Mouse (Mus musculus) liver, adult 2 months (tissue): ENCODE measurements around the gene Prkd2. TPM values are rescaled to one million over a fixed set of nuclear protein-coding genes. Genes with fewer than 3 reads are reported as not detected.

ENCODE experiments used
- DNase-seq: peaks from one replicate; pipeline ENCODE4 v3.0.0-alpha.2; 2011; ENCODE audit warnings: low read depth, low spot score; ENCODE audit errors: extremely low read depth
- H3K27ac ChIP-seq: fragments of 200-500 bp; replicated peaks from 2 replicates; pipeline ENCODE4 v1.5.1; 2012; ENCODE audit warnings: low read depth, mild to moderate bottlenecking, control low read depth, inconsistent platforms, low read length; ENCODE audit not compliant: insufficient read depth
- H3K27me3 ChIP-seq: fragments of 200-500 bp; 2 replicates; pipeline ENCODE4 v1.6.1; 2012; ENCODE audit warnings: mild to moderate bottlenecking, moderate library complexity, low read length, inconsistent platforms; ENCODE audit not compliant: control insufficient read depth, insufficient read depth
- H3K36me3 ChIP-seq: fragments of 200-500 bp; 2 replicates; pipeline ENCODE4 v1.6.1; 2012; ENCODE audit warnings: low read length, inconsistent platforms; ENCODE audit not compliant: control insufficient read depth, insufficient read depth
- H3K4me1 ChIP-seq: fragments of 200-500 bp; 2 replicates; pipeline ENCODE4 v1.6.1; 2011; ENCODE audit warnings: low read length; ENCODE audit not compliant: control insufficient read depth, insufficient read depth
- H3K4me3 ChIP-seq: fragments of 200-500 bp; 2 replicates; pipeline ENCODE4 v1.5.1; 2011; ENCODE audit warnings: low read depth, mild to moderate bottlenecking, control low read depth, low read length, moderate library complexity; ENCODE audit not compliant: insufficient read depth
- H3K79me2 ChIP-seq: fragments of 200-500 bp; 2 replicates; pipeline ENCODE4 v1.6.1; 2012; ENCODE audit warnings: inconsistent platforms, mild to moderate bottlenecking, low read length, moderate library complexity; ENCODE audit not compliant: control insufficient read depth, insufficient read depth
- H3K9ac ChIP-seq: fragments of 200-500 bp; 2 replicates; pipeline ENCODE4 v1.6.1; 2012; ENCODE audit warnings: low read depth, mild to moderate bottlenecking, control low read depth, inconsistent platforms, low read length
- CTCF ChIP-seq: fragments of 200-500 bp; IDR thresholded peaks from 2 replicates; pipeline ENCODE4 v1.5.1; 2011; ENCODE audit warnings: low read depth, low read length, control low read depth
- POLR2A ChIP-seq: fragments of 200-500 bp; IDR thresholded peaks from 2 replicates; pipeline ENCODE4 v1.6.1; 2011; ENCODE audit warnings: low read length, control low read depth; ENCODE audit not compliant: insufficient read depth; ENCODE audit errors: extremely low read depth
- WGBS: fragments of 180-500 bp; shearing (Covaris S2); methylation state at CpG from one replicate; pipeline ENCODE4 v1.1.7; 2018; 5-methylcytosine and 5-hydroxymethylcytosine counted together
- polyA plus RNA-seq: library from polyadenylated mRNA; depleted of rRNA; stranded (reverse); fragments of >200 nt; gene quantifications from 2 replicates; pipeline ENCODE4 v1.2.3, GENCODE M21; 2012
- total RNA-seq: library from RNA; depleted of rRNA; stranded (reverse); fragments of >200 nt; gene quantifications from 2 replicates; pipeline ENCODE4 v1.2.3, GENCODE M21; 2014

Prkd2 gene
- total and polyA plus RNA-seq, 2 experiments = 2.5 to 11.7 TPM

GRCm38 (mm10) chr7:16859902-16860651 lies 17.4 kb downstream of the Prkd2 start:
- Histone ChIP-seq H3K27ac (no peak overlapping the region), H3K4me3 (no peak overlapping the region), H3K4me1 (no peaks in the 10 kb centered on the region), H3K79me2 (peaks cover 2% of the 10 kb centered on the region; the same call in 1 of the 2 replicates), H3K27me3 (no peaks in the 10 kb centered on the region), H3K36me3 (peaks cover 18% of the 10 kb centered on the region), H3K9ac (no peak overlapping the region)
- peak; percentile 33 for DNase-seq
- 37% methylated on average over 5 of the region's 5 CpGs for WGBS
- no peak for TF ChIP-seq POLR2A
- TF ChIP-seq CTCF = peak; percentile 52

GRCm38 (mm10) chr7:16867488-16867887 lies 24.8 kb downstream of the Prkd2 start:
- WGBS = 42% methylated on average over 3 of the region's 3 CpGs
- no peaks in the 10 kb centered on the region for H3K79me2 ChIP-seq
- H3K27me3 ChIP-seq = no peaks in the 10 kb centered on the region
- no peak overlapping the region for H3K4me3 ChIP-seq
- H3K4me1 ChIP-seq = no peaks in the 10 kb centered on the region
- H3K36me3 ChIP-seq = peaks cover 10% of the 10 kb centered on the region
- no peak for TF ChIP-seq CTCF
- TF ChIP-seq POLR2A = no peak
- H3K27ac ChIP-seq = no peak overlapping the region
- DNase-seq = no peak
- no peak overlapping the region for H3K9ac ChIP-seq

GRCm38 (mm10) chr7:16869497-16869896 lies 26.8 kb downstream of the Prkd2 start:
- TF ChIP-seq CTCF = no peak
- no peak for TF ChIP-seq POLR2A
- no peaks in the 10 kb centered on the region; the same call in 1 of the 2 replicates for H3K4me1 ChIP-seq
- DNase-seq = no peak
- no peak overlapping the region for H3K27ac ChIP-seq
- H3K4me3 ChIP-seq = no peak overlapping the region
- no peaks in the 10 kb centered on the region for H3K27me3 ChIP-seq
- 83% methylated on average over 16 of the region's 16 CpGs for WGBS
- no peak overlapping the region for H3K9ac ChIP-seq
- no peaks in the 10 kb centered on the region for H3K79me2 ChIP-seq
- H3K36me3 ChIP-seq = peaks cover 7% of the 10 kb centered on the region; the same call in 1 of the 2 replicates

- no peak for TF ChIP-seq CTCF
- no peak for TF ChIP-seq POLR2A
- no peak overlapping the region for H3K9ac ChIP-seq
- peaks cover 4% of the 10 kb centered on the region; the same call in 1 of the 2 replicates for H3K27me3 ChIP-seq
- H3K4me1 ChIP-seq = no peaks in the 10 kb centered on the region; the same call in 1 of the 2 replicates
- no peak overlapping the region for H3K4me3 ChIP-seq
- DNase-seq = no peak
- peaks cover 3% of the 10 kb centered on the region; the same call in 1 of the 2 replicates for H3K36me3 ChIP-seq
- no peak overlapping the region for H3K27ac ChIP-seq
- 91% methylated on average over 10 of the region's 10 CpGs for WGBS
- no peaks in the 10 kb centered on the region for H3K79me2 ChIP-seq
These were observed 28.9 kb downstream of the Prkd2 start for GRCm38 (mm10) chr7:16871600-16871999.

GRCm38 (mm10) chr7:16872478-16872877 lies 29.8 kb downstream of the Prkd2 start:
- no peak overlapping the region for H3K27ac ChIP-seq
- no peaks in the 10 kb centered on the region for H3K79me2 ChIP-seq
- no peak overlapping the region for H3K4me3 ChIP-seq
- H3K4me1 ChIP-seq = no peaks in the 10 kb centered on the region; the same call in 1 of the 2 replicates
- no peak overlapping the region for H3K9ac ChIP-seq
- TF ChIP-seq POLR2A (no peak), CTCF (no peak)
- H3K36me3 ChIP-seq = peaks cover 3% of the 10 kb centered on the region; the same call in 1 of the 2 replicates
- no peak for DNase-seq
- 93% methylated on average over 9 of the region's 9 CpGs for WGBS
- peaks cover 4% of the 10 kb centered on the region; the same call in 1 of the 2 replicates for H3K27me3 ChIP-seq

GRCm38 (mm10) chr7:16873392-16873791 lies 30.7 kb downstream of the Prkd2 start:
- Histone ChIP-seq H3K4me3 (no peak overlapping the region), H3K9ac (no peak overlapping the region), H3K27me3 (peaks cover 4% of the 10 kb centered on the region; the same call in 1 of the 2 replicates), H3K36me3 (peaks cover 3% of the 10 kb centered on the region; the same call in 1 of the 2 replicates), H3K79me2 (no peaks in the 10 kb centered on the region), H3K4me1 (no peaks in the 10 kb centered on the region; the same call in 1 of the 2 replicates), H3K27ac (no peak overlapping the region)
- no peak for DNase-seq
- TF ChIP-seq POLR2A (no peak), CTCF (no peak)
- 92% methylated on average over 4 of the region's 4 CpGs for WGBS
